Mouse (Mus musculus): ENCODE measurements around the gene 4930513O06Rik. TPM values are rescaled to one million over a fixed set of nuclear protein-coding genes. Genes with fewer than 3 reads are reported as not detected.

Gene 4930513O06Rik
- polyA plus RNA-seq, 1 experiment from 2014 or later: not detected

Other genes starting within 250 kb of the 4930513O06Rik start
- gene Nrk, start 171.8 kb upstream of the 4930513O06Rik start, polyA plus RNA-seq (2016; fragmentation: Nextera tagmentation; extraction: Ambion mirVana): 28.8 and 36.3 TPM in 2 replicates
- gene Serpina7, start 1.0 kb upstream of the 4930513O06Rik start, polyA plus RNA-seq (2016; fragmentation: Nextera tagmentation; extraction: Ambion mirVana): 0.12 TPM in 1 of 2 replicates, not detected in the other
- gene 4933428M09Rik, start 93.0 kb downstream of the 4930513O06Rik start, polyA plus RNA-seq (2016; fragmentation: Nextera tagmentation; extraction: Ambion mirVana): not detected in 2 replicates
- gene Mum1l1, start 123.8 kb downstream of the 4930513O06Rik start, polyA plus RNA-seq (2016; fragmentation: Nextera tagmentation; extraction: Ambion mirVana): 28.8 and 29.8 TPM in 2 replicates
- gene Trap1a, start 247.4 kb downstream of the 4930513O06Rik start, polyA plus RNA-seq (2016; fragmentation: Nextera tagmentation; extraction: Ambion mirVana): not detected in 2 replicates